Mouse (Mus musculus): ENCODE measurements at regions not wholly inside any gene's neighbourhood (a gene's known extent, or its start where the extent isn't known, plus 50 kb on each side); places are given as distances from the start of the nearest gene placed in this dataset.

- DNase-seq (ENCODE audit: low spot score): no peak
Measured at GRCm38 (mm10) chr2:123486681-123487080, 603.1 kb upstream of the Sema6d start.

DNA sequence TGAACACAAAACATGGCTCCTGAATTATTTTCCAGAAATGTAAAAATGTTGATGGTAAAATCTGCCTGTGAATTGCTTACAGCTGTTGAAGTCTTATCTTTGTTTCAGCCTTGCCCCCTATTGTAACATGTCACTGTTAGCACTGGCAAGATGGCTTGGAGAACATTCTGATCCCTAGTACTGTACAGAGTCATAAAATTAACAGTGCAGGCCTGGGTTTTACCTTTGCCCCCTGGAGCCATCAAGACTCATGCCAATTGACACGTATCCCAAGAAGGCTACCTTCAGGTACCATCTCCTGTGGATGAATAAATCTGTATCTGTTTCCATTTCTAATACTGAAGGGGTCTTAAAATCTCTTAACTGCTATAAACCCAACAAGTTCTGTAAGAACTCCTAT is 583.6 kb upstream of the Sema6d start:
- no peak for DNase-seq (ENCODE audit: low spot score)

GRCm38 (mm10) chr2:123507095-123507494 is 582.7 kb upstream of the Sema6d start:
- DNase-seq (ENCODE audit: low spot score): no peak

GRCm38 (mm10) chr2:123528915-123529314 is 560.9 kb upstream of the Sema6d start:
- no peak for DNase-seq (ENCODE audit: low spot score)

DNA sequence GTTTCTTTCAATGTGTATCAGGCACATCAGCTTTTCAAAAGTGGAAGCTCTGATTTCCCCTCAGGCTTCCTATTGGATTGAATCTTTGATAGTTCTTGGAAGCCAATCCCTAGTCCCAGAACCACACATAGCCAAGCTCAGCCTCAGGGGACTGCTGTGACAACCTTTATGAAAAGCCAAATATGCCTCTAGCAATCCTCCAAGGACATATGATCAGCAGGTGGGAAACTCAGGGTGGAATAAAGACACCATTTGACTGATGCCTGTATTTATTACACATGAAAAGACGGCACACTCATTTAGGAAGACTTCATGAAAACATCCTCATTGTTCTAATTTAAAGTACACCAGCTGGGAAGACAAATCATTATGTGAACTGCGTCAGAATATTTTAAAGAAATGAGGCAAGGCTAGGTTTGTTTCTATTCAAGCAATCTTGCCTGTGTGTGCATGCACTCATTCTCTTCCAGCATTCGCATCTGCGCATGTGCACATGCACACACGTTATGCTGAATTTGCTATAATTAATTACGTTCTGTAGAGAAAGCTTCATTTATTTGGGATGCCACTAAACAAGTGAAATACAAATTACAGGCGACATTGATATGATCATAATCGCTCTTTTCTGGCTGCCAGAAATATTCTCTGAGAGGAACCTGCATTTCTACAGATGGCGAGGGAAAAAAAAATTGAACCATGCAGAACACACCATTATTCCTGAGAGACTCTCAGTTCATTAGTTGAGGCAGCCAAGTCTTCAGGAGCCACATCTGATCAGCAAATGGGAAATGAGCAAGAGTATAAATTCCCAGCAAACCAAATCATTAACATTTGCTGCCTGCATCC is 556.6 kb upstream of the Sema6d start:
- DNase-seq (ENCODE audit: low spot score): no peak

- no peak for DNase-seq (ENCODE audit: low spot score)
Measured at GRCm38 (mm10) chr2:123551249-123551850, 538.4 kb upstream of the Sema6d start.

- DNase-seq (ENCODE audit: low spot score): no peak
Measured at GRCm38 (mm10) chr2:123558123-123558650, 531.6 kb upstream of the Sema6d start.

All from testis, postnatal 14 days (tissue).